Mouse (Mus musculus) ES-CJ7 (cell line): Measurements from ENCODE around the gene Bmpr1a.

Experiments used
- DNase-seq: peaks from one replicate; pipeline ENCODE4 v3.0.0; 2011; ENCODE audit warnings: low read depth, low spot score

Bmpr1a gene

GRCm38 (mm10) chr14:34505309-34505708, 2.2 kb upstream of the Bmpr1a start:
- no peak for DNase-seq

GRCm38 (mm10) chr14:34504377-34504776, 1.2 kb upstream of the Bmpr1a start:
- DNase-seq = no peak

DNA sequence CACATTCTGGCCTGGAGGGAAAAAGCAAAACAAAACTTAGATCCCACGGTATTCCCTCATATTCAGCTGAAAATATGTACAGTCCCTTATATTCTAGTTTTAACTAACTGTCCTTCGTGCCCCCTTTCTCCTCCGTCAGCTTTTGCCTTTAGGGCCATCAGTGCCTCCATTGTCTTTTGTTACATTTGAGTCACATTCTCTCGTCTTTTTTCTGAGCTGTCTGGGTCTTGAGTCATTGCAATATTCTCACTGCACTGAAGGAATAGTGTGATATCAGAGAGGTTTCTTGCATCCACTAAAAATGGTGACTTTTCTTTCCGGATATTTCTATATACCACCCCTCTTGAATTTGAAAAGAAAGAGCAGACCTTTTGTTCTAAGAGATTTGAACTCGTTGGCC, 618 bp upstream of the Bmpr1a start:
- no peak for DNase-seq

- DNase-seq = peak; percentile 68
Measured at GRCm38 (mm10) chr14:34502475-34503324, 441 bp downstream of the Bmpr1a start.

DNA sequence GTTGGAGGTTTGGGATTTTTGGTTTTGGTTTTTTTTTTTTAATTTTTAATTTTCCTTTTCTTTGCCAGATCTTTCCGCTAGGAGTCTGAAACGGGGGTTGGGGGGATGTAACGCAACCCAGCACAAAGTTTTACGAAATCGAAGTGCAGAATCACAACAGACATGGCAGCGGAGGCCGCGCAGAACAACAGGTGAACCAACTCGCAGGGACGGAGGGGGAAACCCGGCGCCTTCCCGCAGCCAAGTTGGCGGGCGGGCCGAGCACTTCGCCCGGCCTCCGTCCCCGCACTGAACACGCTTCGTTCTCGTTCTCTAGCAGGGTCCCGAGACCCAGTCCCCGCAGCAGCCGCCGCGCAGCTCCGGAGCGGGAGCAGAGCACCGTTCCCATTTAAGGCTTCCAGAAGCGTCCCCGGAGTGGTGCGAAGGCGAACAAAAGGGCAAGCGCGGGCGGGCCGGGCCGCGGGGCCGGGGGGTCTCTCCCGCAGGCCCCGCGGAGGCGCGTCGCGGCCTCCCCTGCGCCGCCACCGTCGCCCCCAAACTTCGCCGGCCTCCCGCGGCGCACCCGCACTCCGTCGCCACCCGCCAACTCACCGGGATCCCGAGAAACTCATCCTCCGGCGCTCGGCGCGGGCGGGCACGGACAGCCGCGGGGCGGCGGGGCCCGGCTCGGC, 1.2 kb downstream of the Bmpr1a start:
- peak; percentile 36 for DNase-seq

- DNase-seq = no peak
Measured at GRCm38 (mm10) chr14:34501447-34501803, 1.7 kb downstream of the Bmpr1a start.

GRCm38 (mm10) chr14:34500309-34500708, 2.8 kb downstream of the Bmpr1a start:
- no peak for DNase-seq

GRCm38 (mm10) chr14:34499664-34500063, 3.5 kb downstream of the Bmpr1a start:
- no peak for DNase-seq

DNA sequence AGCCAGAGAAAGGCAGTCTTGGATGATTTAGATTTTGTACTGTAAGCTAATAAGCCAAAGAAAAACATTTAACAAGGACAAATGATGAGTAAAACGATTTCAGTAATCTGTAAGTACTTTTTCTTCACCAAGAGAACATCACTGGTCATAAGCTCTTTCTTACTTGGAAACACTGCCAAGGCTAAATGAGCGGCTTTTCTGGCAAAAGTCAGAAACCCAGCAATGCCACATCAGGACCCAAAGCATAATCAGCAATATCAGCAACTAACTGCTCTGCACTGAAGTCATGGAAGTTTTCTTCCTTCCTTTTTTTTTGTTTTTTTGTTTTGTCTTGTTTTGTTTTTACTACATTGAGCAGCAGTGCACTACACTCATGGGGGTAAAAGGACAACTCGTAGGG, 5.8 kb downstream of the Bmpr1a start:
- DNase-seq = no peak

- DNase-seq = no peak
Measured at GRCm38 (mm10) chr14:34493682-34494081, 9.5 kb downstream of the Bmpr1a start.

DNA sequence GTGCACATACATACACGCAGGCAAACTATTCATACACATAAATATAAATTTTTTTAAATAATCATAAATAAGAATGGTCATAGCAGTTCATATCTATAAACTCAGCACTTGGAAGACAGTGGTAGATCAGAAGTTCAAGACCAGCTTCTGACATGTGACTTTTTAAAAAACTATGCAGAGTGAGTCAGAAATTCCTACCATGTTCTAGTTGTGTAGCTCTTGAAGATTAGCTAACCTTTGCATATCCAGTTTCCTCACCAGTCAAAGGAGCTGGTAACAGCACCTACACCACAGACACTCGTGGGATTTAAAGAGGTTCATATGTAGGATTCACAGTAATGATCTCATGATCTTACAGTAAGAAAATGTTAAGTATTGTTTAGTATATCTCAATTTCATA, 10.5 kb downstream of the Bmpr1a start:
- DNase-seq = no peak

DNA sequence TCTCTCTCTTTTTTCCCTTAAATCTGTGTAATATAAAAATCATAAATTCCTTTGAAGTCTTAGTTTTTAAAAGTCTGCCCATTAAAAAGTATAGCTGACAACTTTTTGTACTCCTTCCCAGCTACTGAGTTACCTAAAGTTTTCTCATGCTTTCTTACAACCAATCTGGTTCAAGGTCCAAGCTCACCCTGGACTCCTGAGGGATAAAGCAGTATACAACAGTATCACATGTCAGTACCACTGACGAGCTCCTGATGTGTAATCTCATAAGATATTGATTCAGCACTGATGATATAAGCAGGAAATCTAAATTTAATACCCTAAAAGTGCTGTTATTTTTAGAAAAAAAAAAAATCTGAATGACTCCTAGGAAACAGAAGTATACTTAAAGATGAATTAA, 12.2 kb downstream of the Bmpr1a start:
- DNase-seq = no peak

DNA sequence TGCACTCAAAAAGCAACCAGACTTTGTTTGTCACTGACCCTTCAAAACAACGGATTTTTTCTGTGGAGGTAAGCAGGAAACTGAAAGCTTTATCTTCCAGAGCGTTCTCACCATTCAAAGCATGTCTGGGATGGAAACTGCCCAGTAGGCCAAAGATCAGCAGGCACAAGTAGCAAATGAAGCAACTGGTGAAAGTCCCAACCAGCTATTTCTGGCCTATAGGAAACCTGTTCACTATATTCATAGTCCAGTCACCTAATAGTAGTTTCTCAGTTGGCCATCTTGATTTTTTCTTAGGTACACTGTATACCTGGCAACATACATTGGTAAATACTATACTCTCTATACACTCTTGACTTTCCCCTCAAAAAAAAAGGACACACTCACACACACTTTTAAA, 13.2 kb downstream of the Bmpr1a start:
- DNase-seq = no peak

GRCm38 (mm10) chr14:34486169-34486568, 17.0 kb downstream of the Bmpr1a start:
- DNase-seq = no peak

GRCm38 (mm10) chr14:34483469-34484341, 19.4 kb downstream of the Bmpr1a start:
- DNase-seq = no peak

DNA sequence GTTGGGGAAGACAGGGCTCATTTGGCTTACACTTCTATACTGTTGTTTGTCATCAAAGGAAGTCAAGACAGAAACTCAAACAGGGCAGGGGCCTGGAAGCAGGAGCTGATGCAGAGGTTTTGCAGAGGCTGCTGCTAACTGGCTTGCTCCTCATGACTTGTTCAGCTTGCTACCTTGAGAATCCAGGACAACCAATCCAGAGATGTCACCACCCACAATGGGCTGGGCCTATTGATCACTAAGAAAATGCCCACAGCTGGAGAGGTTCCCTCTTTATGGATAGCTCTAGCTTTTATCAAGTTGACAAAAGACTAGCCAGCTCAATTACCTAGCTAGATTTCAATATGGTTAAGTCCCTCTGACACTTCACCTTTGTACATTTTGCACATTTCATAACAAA, 31.6 kb downstream of the Bmpr1a start:
- DNase-seq = peak; percentile 45

DNA sequence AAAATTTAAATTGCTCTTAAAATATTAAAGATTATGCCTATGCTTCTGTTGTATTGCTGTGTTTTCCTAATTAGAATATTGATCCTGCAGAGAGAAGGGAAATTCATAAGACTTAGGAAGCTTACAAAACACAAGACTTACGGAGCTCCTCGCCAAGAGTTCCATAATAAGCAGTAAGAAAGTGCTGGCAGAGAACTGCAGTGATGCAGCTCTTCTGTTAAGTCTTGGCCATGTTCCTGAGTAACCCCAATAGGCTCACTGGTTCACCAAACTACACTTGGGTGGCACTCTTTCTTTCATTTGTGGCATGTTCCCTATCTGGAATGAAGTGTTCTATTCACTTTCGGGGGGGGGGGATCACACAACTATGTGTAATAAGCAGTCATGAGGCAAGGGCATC, 36.9 kb downstream of the Bmpr1a start:
- no peak for DNase-seq

GRCm38 (mm10) chr14:34459386-34459785, 43.8 kb downstream of the Bmpr1a start:
- no peak for DNase-seq

DNA sequence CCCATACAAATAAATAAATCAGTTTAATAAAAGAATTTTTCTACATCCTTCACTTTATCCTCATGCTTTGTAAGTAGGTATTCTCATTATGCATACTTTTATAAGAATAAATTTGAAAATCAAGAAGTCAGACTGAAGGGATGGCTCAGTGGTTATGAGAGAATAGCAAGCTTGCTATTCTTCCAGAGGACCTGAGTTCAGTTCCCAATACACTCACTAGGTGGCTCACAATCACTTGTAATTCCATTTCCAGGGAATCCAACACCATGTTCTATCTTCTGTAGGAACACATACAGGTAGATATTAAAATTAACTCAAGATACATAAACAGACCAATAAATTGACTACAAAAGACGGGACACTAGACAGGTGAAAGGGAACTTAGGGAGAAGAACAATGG, 44.3 kb downstream of the Bmpr1a start:
- peak; percentile 55 for DNase-seq

GRCm38 (mm10) chr14:34454282-34454681, 48.9 kb downstream of the Bmpr1a start:
- DNase-seq = no peak

DNA sequence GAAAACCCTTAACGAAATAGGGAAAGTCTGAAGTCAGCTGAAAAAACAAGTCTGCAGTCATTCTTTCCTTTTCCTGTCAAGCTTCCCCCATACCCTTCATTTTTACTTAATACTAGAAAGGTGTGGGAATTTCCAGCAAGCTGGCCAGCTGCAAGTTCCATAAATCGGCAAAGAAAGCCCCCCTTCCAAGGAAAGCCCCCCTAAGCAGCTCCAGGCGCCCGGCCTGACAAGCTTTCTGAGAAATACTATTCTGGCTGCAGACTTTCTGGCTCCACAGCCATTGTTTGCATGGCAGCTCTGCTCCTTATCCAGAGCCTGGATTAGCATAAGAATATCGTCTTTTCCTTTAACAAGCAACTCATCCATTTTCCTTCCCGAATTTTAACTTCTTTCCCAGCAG, 49.5 kb downstream of the Bmpr1a start:
- DNase-seq = no peak

- no peak for DNase-seq
Measured at GRCm38 (mm10) chr14:34451872-34452271, 51.3 kb downstream of the Bmpr1a start.
